Mouse (Mus musculus): ENCODE measurements around the gene Slc22a23. TPM values are rescaled to one million over a fixed set of nuclear protein-coding genes. Genes with fewer than 3 reads are reported as not detected.
A peak's percentile ranks its signal among the peaks of the same experiment; 100 is the strongest.

Slc22a23 gene
- polyA plus RNA-seq, 1 experiment: 43.9 TPM

GRCm38 (mm10) chr13:34159926-34160325, 185.1 kb downstream of the Slc22a23 start:
- no peak for TF ChIP-seq CTCF (IDR thresholded peaks at IDR 0.05; ENCODE audit: borderline replicate concordance, insufficient read depth, low read depth, low read length)
- no peak for TF ChIP-seq POLR2A (IDR thresholded peaks at IDR 0.05; ENCODE audit: borderline replicate concordance, insufficient read depth, low read length)
- WGBS: 100% methylated on average over 1 of the region's 1 CpGs

GRCm38 (mm10) chr13:34157596-34158157, 187.3 kb downstream of the Slc22a23 start:
- TF ChIP-seq POLR2A (IDR thresholded peaks at IDR 0.05; ENCODE audit: borderline replicate concordance, insufficient read depth, low read length) (no peak), CTCF (IDR thresholded peaks at IDR 0.05; ENCODE audit: borderline replicate concordance, insufficient read depth, low read depth, low read length) (no peak)
- H3K4me3 ChIP-seq (replicated peaks; ENCODE audit: insufficient read depth, low read depth, low read length): no peak overlapping the region
- 76% methylated on average over 3 of the region's 3 CpGs for whole genome bisulfite sequencing
- H3K27ac ChIP-seq (ENCODE audit: insufficient read depth, low read length): no peak overlapping the region
- DNase-seq: no peak
- H3K4me1 ChIP-seq (ENCODE audit: control insufficient read depth, insufficient read depth, low read length): peaks cover 20% of the 10 kb centered on the region; the same call in 1 of the 2 replicates
- no peaks in the 10 kb centered on the region for H3K27me3 ChIP-seq (ENCODE audit: control insufficient read depth, insufficient read depth, low read length)

More at GRCm38 (mm10) chr13:34159926-34160325, 185.1 kb downstream of the Slc22a23 start:
- Histone ChIP-seq H3K27ac (ENCODE audit: insufficient read depth, low read length) (no peak overlapping the region), H3K4me3 (replicated peaks; ENCODE audit: insufficient read depth, low read depth, low read length) (no peak overlapping the region), H3K4me1 (ENCODE audit: control insufficient read depth, insufficient read depth, low read length) (peaks cover 14% of the 10 kb centered on the region; the same call in 1 of the 2 replicates), H3K27me3 (ENCODE audit: control insufficient read depth, insufficient read depth, low read length) (no peaks in the 10 kb centered on the region)
- no peak for DNase-seq

DNA sequence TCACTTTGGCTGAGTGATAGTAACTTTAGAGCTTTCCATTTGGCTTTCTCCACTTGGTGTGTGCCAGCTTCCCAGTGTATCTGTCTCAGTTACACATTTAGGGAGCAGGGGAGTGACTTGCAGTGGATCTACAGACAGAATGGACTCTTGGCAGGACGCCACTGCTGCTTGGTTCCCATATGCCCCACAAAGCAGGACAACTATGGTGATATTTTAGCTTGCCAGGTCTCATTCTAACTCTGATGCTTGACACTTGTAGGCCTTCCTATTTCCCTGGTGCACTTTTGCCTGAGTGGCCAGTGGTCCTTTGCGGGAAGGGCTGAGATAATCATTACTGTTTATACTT, 188.2 kb downstream of the Slc22a23 start:
- Histone ChIP-seq H3K27me3 (ENCODE audit: control insufficient read depth, insufficient read depth, low read length) (no peaks in the 10 kb centered on the region), H3K4me3 (replicated peaks; ENCODE audit: insufficient read depth, low read depth, low read length) (no peak overlapping the region), H3K4me1 (ENCODE audit: control insufficient read depth, insufficient read depth, low read length) (peaks cover 20% of the 10 kb centered on the region; the same call in 1 of the 2 replicates), H3K27ac (ENCODE audit: insufficient read depth, low read length) (no peak overlapping the region)
- WGBS: 12% methylated on average over 2 of the region's 2 CpGs
- TF ChIP-seq POLR2A (IDR thresholded peaks at IDR 0.05; ENCODE audit: borderline replicate concordance, insufficient read depth, low read length) (no peak), CTCF (IDR thresholded peaks at IDR 0.05; ENCODE audit: borderline replicate concordance, insufficient read depth, low read depth, low read length) (no peak)
- peak; percentile 82 to 90 for DNase-seq

GRCm38 (mm10) chr13:34156133-34156839, 188.7 kb downstream of the Slc22a23 start:
- no peak overlapping the region for H3K27ac ChIP-seq (ENCODE audit: insufficient read depth, low read length)
- TF ChIP-seq CTCF (IDR thresholded peaks at IDR 0.05; ENCODE audit: borderline replicate concordance, insufficient read depth, low read depth, low read length) (no peak), POLR2A (IDR thresholded peaks at IDR 0.05; ENCODE audit: borderline replicate concordance, insufficient read depth, low read length) (no peak)
- no peaks in the 10 kb centered on the region for H3K27me3 ChIP-seq (ENCODE audit: control insufficient read depth, insufficient read depth, low read length)
- peaks cover 20% of the 10 kb centered on the region; the same call in 1 of the 2 replicates for H3K4me1 ChIP-seq (ENCODE audit: control insufficient read depth, insufficient read depth, low read length)
- WGBS: 40% methylated on average over 8 of the region's 8 CpGs
- H3K4me3 ChIP-seq (replicated peaks; ENCODE audit: insufficient read depth, low read depth, low read length): no peak overlapping the region
- DNase-seq: no peak

DNA sequence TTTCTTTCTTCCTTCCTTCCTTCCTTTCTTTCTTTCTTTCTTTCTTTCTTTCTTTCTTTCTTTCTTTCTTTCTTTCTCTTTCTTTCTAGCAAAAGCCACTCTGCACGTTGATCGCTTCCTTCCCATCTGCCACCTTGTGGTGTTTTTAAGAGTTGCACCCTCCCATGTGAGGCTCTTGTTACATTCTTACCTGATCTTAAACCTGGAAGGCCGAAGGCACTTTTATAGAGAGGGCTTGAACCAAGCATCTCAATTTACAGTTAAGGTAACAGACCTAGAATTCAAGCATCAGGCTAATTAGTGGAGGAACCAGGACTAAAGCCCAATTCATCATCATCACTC, 190.1 kb downstream of the Slc22a23 start:
- DNase-seq: peak; percentile 69 to 72
- H3K4me3 ChIP-seq (replicated peaks; ENCODE audit: insufficient read depth, low read depth, low read length): no peak overlapping the region
- H3K4me1 ChIP-seq (ENCODE audit: control insufficient read depth, insufficient read depth, low read length): peaks cover 28% of the 10 kb centered on the region; the same call in 1 of the 2 replicates
- no peak overlapping the region for H3K27ac ChIP-seq (ENCODE audit: insufficient read depth, low read length)
- WGBS: 25% methylated on average over 3 of the region's 3 CpGs
- no peak for TF ChIP-seq POLR2A (IDR thresholded peaks at IDR 0.05; ENCODE audit: borderline replicate concordance, insufficient read depth, low read length)
- peak; percentile 61; the same call in 1 of the 2 replicates for TF ChIP-seq CTCF (IDR thresholded peaks at IDR 0.05; ENCODE audit: borderline replicate concordance, insufficient read depth, low read depth, low read length)
- no peaks in the 10 kb centered on the region for H3K27me3 ChIP-seq (ENCODE audit: control insufficient read depth, insufficient read depth, low read length)

- Histone ChIP-seq H3K4me1 (ENCODE audit: control insufficient read depth, insufficient read depth, low read length) (peaks cover 28% of the 10 kb centered on the region; the same call in 1 of the 2 replicates), H3K4me3 (replicated peaks; ENCODE audit: insufficient read depth, low read depth, low read length) (no peak overlapping the region), H3K27me3 (ENCODE audit: control insufficient read depth, insufficient read depth, low read length) (no peaks in the 10 kb centered on the region), H3K27ac (ENCODE audit: insufficient read depth, low read length) (no peak overlapping the region)
- peak; percentile 70 to 75 for DNase-seq
- TF ChIP-seq CTCF (IDR thresholded peaks at IDR 0.05; ENCODE audit: borderline replicate concordance, insufficient read depth, low read depth, low read length): peak; percentile 67; the same call in 1 of the 2 replicates
- TF ChIP-seq POLR2A (IDR thresholded peaks at IDR 0.05; ENCODE audit: borderline replicate concordance, insufficient read depth, low read length): no peak
- 16% methylated on average over 13 of the region's 13 CpGs for WGBS
Observed at GRCm38 (mm10) chr13:34154217-34154930, 190.6 kb downstream of the Slc22a23 start.

DNA sequence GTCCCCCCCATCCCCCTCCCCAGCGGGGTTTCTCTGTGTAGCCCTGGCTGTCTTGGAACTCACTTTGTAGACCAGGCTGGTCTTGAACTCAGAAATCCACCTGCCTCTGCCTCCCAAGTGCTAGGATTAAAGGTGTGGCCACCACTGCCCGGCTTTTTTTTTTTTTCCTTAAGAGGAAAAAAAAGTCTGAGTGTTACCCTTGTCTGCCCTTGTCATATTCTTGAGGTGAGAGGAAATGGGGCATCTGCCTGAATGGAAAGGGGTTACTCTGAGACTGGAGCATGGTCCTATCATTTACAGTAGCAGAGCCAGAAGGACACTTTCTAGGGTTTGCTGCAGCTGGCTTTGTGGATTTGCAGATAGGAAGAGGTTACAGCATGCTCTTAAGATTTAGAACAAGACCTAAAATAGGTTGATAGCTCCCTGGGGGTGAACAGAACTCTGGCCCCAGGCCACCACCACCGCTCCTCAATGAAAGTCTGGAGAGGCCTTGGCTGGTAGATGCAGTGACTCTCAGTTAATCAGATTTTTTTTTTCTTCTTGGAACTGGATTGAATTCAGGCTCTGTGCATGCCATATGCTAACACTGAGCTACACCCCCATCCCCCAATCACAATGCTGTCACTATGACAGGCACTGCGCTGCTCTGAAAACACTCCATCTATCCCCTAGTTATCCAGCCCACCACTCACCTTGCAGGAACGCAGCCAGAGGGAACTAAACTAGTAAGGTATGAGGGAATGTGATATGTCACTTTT, 191.5 kb downstream of the Slc22a23 start:
- WGBS: 19% methylated on average over 4 of the region's 5 CpGs
- TF ChIP-seq CTCF (IDR thresholded peaks at IDR 0.05; ENCODE audit: borderline replicate concordance, insufficient read depth, low read depth, low read length) (no peak), POLR2A (IDR thresholded peaks at IDR 0.05; ENCODE audit: borderline replicate concordance, insufficient read depth, low read length) (no peak)
- no peak overlapping the region for H3K4me3 ChIP-seq (replicated peaks; ENCODE audit: insufficient read depth, low read depth, low read length)
- DNase-seq: peak; percentile 60 to 70
- H3K27ac ChIP-seq (ENCODE audit: insufficient read depth, low read length): no peak overlapping the region; the same call in 1 of the 2 replicates
- H3K4me1 ChIP-seq (ENCODE audit: control insufficient read depth, insufficient read depth, low read length): peaks cover 28% of the 10 kb centered on the region; the same call in 1 of the 2 replicates
- H3K27me3 ChIP-seq (ENCODE audit: control insufficient read depth, insufficient read depth, low read length): no peaks in the 10 kb centered on the region

Data from cerebellum, adult 2 months (tissue).